Mouse (Mus musculus): Measurements from ENCODE around the gene Daam2. TPM values are rescaled to one million over a fixed set of nuclear protein-coding genes. Genes with fewer than 3 reads are reported as not detected.
"Not testable (repeated sequence)": the region's sequence is repeated elsewhere in the genome, so short reads cannot be mapped to it uniquely, and the experiment has no call there.

Daam2 gene
- polyA plus RNA-seq, 1 experiment from 2014 or later = 0.82 TPM

DNA sequence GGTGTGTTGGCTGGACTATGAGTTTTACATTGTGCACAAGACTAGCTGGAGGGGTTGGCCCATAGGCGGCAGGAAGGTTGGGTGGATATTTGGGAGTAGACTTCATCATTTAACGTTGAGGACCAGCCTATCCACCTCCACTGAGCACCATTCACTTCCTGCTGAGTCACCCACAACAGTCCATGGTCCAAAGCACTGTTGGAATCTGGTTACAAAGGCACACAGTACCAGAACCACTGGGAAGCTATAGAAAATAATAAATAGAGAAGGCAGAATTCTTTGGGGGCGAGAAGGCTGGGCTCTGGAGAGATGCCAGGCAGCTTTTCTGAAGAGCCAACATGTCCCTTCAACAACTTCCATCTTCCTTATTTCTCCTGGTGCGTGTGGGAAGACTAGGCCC lies 107.8 kb downstream of the Daam2 start:
- Histone ChIP-seq H3K27ac (ENCODE audit: low read depth, low read length) (no peak overlapping the region), H3K4me2 (no peak overlapping the region), H3K27me3 (ENCODE audit: control insufficient read depth, insufficient read depth, low read length) (no peaks in the 10 kb centered on the region), H3K4me1 (ENCODE audit: control insufficient read depth, insufficient read depth, low read length) (no peaks in the 10 kb centered on the region), H3K4me3 (ENCODE audit: low read depth, low read length) (no peak overlapping the region), H3K36me3 (ENCODE audit: control insufficient read depth, insufficient read depth, low read length) (0 out of 2 replicates have a peak, but pooled peaks cover 2% of the 10 kb centered on the region), H3K9ac (ENCODE audit: low read length) (no peak overlapping the region), H3K9me3 (ENCODE audit: control insufficient read depth, low read length) (no peaks in the 10 kb centered on the region)
- ATAC-seq (ENCODE audit: low FRiP score) (no peak), DNase-seq (ENCODE audit: low spot score, missing footprints) (no peak)
- 78% methylated on average over 4 of the region's 4 CpGs for WGBS

DNA sequence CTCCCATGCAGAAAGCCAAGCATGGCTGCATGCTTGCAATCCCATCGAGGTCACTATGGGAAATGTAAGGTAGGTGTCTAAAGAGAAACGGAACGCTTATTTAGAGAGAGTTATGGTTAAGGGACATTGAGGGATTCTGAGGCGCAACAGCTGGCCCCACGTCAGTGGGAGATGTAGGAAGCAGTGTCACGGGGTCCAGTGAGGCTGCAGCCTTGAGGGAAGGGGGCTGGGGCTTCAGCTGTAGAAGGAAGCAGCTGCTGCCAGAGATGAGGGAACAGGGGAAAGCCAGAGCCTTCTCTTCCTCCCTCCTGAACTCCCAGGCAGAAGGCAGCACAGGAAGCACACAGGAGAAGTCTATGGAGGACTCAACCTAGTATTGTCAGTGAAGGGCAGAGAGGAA lies 113.2 kb downstream of the Daam2 start:
- Histone ChIP-seq H3K9me3 (ENCODE audit: control insufficient read depth, low read length) (no peaks in the 10 kb centered on the region), H3K4me3 (ENCODE audit: low read depth, low read length) (no peak overlapping the region), H3K4me1 (ENCODE audit: control insufficient read depth, insufficient read depth, low read length) (no peaks in the 10 kb centered on the region), H3K36me3 (ENCODE audit: control insufficient read depth, insufficient read depth, low read length) (0 out of 2 replicates have a peak, but pooled peaks cover 2% of the 10 kb centered on the region), H3K9ac (ENCODE audit: low read length) (no peak overlapping the region), H3K4me2 (no peak overlapping the region), H3K27ac (ENCODE audit: low read depth, low read length) (no peak overlapping the region), H3K27me3 (ENCODE audit: control insufficient read depth, insufficient read depth, low read length) (no peaks in the 10 kb centered on the region)
- ATAC-seq (ENCODE audit: low FRiP score) (no peak), DNase-seq (ENCODE audit: low spot score, missing footprints) (no peak)
- WGBS = 92% methylated on average over 6 of the region's 6 CpGs

DNA sequence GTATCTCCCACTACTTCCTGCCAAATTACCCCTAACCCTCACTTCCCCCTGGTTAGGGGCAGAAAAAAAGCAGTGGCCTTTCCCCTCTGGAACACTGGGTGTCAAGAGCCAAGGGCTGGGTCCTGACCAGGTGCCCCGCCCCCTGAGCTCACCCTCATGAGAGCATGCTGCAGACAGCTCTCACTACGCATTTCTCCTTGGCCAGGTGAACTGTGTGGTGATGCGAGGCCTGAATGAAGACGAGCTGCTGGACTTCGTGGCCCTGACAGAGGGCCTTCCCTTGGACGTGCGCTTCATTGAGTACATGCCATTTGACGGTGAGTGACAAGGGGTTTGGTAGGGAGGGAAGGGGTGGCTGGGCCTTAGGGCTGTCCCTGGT lies 114.9 kb downstream of the Daam2 start:
- Histone ChIP-seq H3K4me1 (ENCODE audit: control insufficient read depth, insufficient read depth, low read length) (no peaks in the 10 kb centered on the region), H3K4me3 (ENCODE audit: low read depth, low read length) (no peak overlapping the region), H3K4me2 (no peak overlapping the region), H3K27me3 (ENCODE audit: control insufficient read depth, insufficient read depth, low read length) (no peaks in the 10 kb centered on the region), H3K9me3 (ENCODE audit: control insufficient read depth, low read length) (no peaks in the 10 kb centered on the region), H3K27ac (ENCODE audit: low read depth, low read length) (no peak overlapping the region), H3K36me3 (ENCODE audit: control insufficient read depth, insufficient read depth, low read length) (no peaks in the 10 kb centered on the region), H3K9ac (ENCODE audit: low read length) (no peak overlapping the region)
- WGBS = 85% methylated on average over 8 of the region's 8 CpGs
- ATAC-seq (ENCODE audit: low FRiP score) (no peak), DNase-seq (ENCODE audit: low spot score, missing footprints) (no peak)

DNA sequence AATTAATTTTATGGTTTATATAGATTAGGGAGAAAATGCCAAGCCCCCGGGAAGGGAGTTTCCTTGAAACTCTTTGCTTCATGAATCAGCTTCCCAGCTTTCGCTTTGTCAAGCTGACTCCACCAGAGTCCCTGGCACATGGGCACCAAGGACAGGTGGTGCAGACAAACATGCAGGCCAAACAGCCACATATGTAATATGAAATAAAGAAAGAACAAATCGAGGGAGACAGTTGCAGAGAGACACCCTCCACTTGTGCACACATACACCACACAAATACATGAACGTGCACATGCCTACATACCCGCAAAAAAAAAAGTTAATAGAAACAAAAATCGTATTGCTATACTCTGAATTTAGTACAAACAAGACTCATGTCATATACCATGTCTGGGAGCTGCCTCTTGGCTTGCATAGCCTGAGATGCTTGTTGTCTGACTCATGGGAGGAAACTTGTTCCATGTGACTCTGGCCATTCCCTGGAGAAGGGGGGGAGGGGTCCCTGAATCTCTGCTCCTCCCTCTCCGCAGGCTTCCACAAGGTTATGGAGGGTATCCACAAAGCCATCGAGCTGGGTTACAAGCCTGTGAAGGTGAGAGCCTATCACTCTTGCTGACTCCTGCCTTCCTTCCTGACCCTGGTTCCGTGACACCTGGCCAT lies 115.4 kb downstream of the Daam2 start:
- Histone ChIP-seq H3K4me2 (no peak overlapping the region), H3K4me3 (ENCODE audit: low read depth, low read length) (no peak overlapping the region), H3K36me3 (ENCODE audit: control insufficient read depth, insufficient read depth, low read length) (no peaks in the 10 kb centered on the region), H3K27me3 (ENCODE audit: control insufficient read depth, insufficient read depth, low read length) (no peaks in the 10 kb centered on the region), H3K9ac (ENCODE audit: low read length) (no peak overlapping the region), H3K4me1 (ENCODE audit: control insufficient read depth, insufficient read depth, low read length) (no peaks in the 10 kb centered on the region), H3K9me3 (ENCODE audit: control insufficient read depth, low read length) (no peaks in the 10 kb centered on the region), H3K27ac (ENCODE audit: low read depth, low read length) (no peak overlapping the region)
- ATAC-seq (ENCODE audit: low FRiP score) (no peak), DNase-seq (ENCODE audit: low spot score, missing footprints) (no peak)
- 79% methylated on average over 8 of the region's 9 CpGs for WGBS

DNA sequence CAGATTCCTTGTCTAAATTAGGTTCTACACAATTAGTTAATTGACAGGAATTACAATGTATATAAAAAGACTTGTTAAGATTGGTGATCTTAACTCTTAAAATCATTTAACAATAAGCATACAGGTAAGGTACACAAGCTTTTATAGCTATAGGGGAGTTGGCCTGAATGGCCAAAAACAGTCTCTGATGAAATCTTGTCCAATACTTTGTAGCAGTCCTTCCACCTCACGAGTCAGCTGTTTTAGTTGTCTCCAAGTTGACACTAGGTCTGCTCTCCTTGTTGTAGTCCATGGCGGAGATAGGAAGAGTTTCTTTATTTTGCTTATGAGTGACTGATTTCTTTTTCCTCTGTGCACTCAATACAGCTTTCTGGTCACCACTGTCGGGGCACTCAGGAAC lies 121.3 kb downstream of the Daam2 start:
- not testable (repeated sequence) for ATAC-seq (ENCODE audit: low FRiP score); H3K9me3 ChIP-seq (ENCODE audit: control insufficient read depth, low read length); H3K4me2 ChIP-seq; H3K4me3 ChIP-seq (ENCODE audit: low read depth, low read length); H3K27me3 ChIP-seq (ENCODE audit: control insufficient read depth, insufficient read depth, low read length); H3K36me3 ChIP-seq (ENCODE audit: control insufficient read depth, insufficient read depth, low read length); H3K4me1 ChIP-seq (ENCODE audit: control insufficient read depth, insufficient read depth, low read length); H3K27ac ChIP-seq (ENCODE audit: low read depth, low read length); H3K9ac ChIP-seq (ENCODE audit: low read length); DNase-seq (ENCODE audit: low spot score, missing footprints)
- WGBS = 78% methylated on average over 3 of the region's 3 CpGs

DNA sequence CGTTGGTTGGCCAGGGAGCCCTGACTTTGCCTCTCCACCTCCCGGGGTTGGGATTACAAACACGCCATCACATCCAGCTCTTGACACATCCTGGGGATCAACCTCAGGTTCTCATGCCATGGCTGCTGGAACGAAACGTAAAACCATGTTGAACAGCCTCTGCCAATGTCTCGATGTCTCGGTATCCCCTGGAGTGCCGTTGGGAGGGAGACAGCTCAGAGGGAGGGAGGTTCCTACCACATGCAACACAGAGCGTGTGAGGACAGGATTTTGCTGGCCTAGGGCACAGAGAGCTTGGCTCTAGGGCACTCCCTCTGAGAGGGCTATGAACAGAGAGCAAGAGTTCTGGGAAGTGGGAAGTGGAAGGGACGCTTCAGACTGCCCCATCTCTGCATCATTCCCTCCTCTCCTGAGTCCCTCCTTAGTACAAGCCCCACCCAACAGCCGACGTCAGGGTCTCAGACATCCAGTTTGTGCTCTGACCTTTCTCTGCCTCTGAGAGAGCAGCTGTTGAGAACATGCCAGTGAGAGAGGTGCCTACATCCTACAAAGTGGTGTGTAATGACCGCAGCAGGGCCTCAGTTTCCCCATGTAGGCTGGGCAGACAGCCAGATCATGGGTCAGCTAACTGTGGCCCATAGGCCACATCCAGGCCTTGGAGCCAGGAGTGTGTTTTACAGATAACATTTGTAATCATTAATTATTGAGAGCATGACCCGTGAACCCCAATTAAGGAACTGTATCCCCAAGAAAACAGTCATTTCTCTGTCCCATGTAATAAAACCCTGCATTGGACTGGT lies 123.6 kb downstream of the Daam2 start:
- H3K4me2 ChIP-seq = no peak overlapping the region
- DNase-seq (ENCODE audit: low spot score, missing footprints) = no peak
- WGBS = 84% methylated on average over 14 of the region's 14 CpGs
- H3K27ac ChIP-seq (ENCODE audit: low read depth, low read length) = no peak overlapping the region
- H3K4me1 ChIP-seq (ENCODE audit: control insufficient read depth, insufficient read depth, low read length) = no peaks in the 10 kb centered on the region
- H3K9me3 ChIP-seq (ENCODE audit: control insufficient read depth, low read length) = no peaks in the 10 kb centered on the region
- 0 out of 2 replicates have a peak, but pooled peaks have one; percentile 27 for ATAC-seq (ENCODE audit: low FRiP score)
- no peaks in the 10 kb centered on the region for H3K27me3 ChIP-seq (ENCODE audit: control insufficient read depth, insufficient read depth, low read length)
- no peak overlapping the region for H3K4me3 ChIP-seq (ENCODE audit: low read depth, low read length)
- no peak overlapping the region for H3K9ac ChIP-seq (ENCODE audit: low read length)
- no peaks in the 10 kb centered on the region; the same call in 1 of the 2 replicates for H3K36me3 ChIP-seq (ENCODE audit: control insufficient read depth, insufficient read depth, low read length)

DNA sequence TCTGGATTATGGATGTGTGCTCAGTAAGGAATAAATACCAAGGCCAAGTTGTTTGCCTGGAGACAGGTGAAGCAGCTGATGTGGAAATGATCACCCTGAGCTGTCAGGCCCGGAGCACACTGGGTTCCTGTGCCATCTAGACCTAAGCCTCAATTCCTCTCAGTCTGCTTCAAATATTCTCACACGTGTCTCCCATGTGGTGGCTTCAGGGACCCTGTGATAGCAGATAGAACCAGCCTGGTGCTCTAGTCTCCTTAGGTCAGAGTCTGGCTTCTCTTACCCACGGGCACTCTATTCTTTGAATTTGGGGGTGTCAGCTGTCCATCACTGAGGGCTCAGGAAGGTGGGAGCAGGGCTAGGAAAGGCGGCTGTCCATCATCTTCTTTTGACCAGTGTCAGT lies 124.4 kb downstream of the Daam2 start:
- Histone ChIP-seq H3K27ac (ENCODE audit: low read depth, low read length) (no peak overlapping the region), H3K9ac (ENCODE audit: low read length) (no peak overlapping the region), H3K4me3 (ENCODE audit: low read depth, low read length) (no peak overlapping the region), H3K4me1 (ENCODE audit: control insufficient read depth, insufficient read depth, low read length) (no peaks in the 10 kb centered on the region), H3K27me3 (ENCODE audit: control insufficient read depth, insufficient read depth, low read length) (no peaks in the 10 kb centered on the region), H3K9me3 (ENCODE audit: control insufficient read depth, low read length) (no peaks in the 10 kb centered on the region), H3K4me2 (no peak overlapping the region), H3K36me3 (ENCODE audit: control insufficient read depth, insufficient read depth, low read length) (no peaks in the 10 kb centered on the region; the same call in 1 of the 2 replicates)
- DNase-seq (ENCODE audit: low spot score, missing footprints) (no peak), ATAC-seq (ENCODE audit: low FRiP score) (no peak)
- 93% methylated on average over 4 of the region's 4 CpGs for WGBS

DNA sequence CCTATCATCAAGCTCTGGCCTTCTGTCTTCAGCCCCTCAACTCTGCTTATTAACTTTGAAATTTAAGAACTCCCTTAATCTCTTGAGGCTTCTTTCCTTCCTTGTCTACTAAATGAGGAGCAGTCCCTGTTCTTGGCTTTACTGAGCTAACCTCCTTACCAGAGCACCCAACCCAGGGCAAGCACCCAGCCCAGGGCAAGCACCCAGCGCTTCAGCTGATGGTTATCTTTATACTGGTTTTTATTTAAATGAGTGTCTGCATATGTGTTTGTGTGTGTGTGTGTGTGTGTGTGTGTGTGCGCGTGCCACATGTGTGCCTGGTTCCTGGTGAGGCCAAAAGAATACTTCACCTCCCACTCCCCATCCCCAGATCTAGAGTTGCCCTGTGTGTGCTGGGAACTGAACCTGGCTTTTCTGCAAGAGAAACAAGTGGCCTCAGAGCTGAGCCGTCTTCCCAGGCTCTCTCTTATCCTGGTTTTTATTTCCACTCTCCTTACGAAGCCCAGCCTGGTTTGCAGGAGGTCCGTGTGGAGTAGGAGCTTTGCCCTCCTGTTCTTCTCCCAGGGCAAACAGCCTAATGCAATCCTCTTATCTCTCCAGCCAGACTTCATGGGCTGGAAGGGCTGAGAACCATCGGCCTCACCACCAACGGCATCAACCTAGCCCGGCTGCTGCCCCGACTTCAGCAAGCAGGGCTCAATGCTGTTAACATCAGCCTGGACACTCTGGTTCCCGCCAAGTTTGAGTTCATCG lies 125.1 kb downstream of the Daam2 start:
- H3K36me3 ChIP-seq (ENCODE audit: control insufficient read depth, insufficient read depth, low read length) = no peaks in the 10 kb centered on the region; the same call in 1 of the 2 replicates
- no peak overlapping the region for H3K4me2 ChIP-seq
- no peak for DNase-seq (ENCODE audit: low spot score, missing footprints)
- H3K9ac ChIP-seq (ENCODE audit: low read length) = no peak overlapping the region
- H3K4me3 ChIP-seq (ENCODE audit: low read depth, low read length) = no peak overlapping the region
- no peak for ATAC-seq (ENCODE audit: low FRiP score)
- no peaks in the 10 kb centered on the region for H3K4me1 ChIP-seq (ENCODE audit: control insufficient read depth, insufficient read depth, low read length)
- no peak overlapping the region for H3K27ac ChIP-seq (ENCODE audit: low read depth, low read length)
- no peaks in the 10 kb centered on the region for H3K9me3 ChIP-seq (ENCODE audit: control insufficient read depth, low read length)
- 85% methylated on average over 12 of the region's 12 CpGs for WGBS
- H3K27me3 ChIP-seq (ENCODE audit: control insufficient read depth, insufficient read depth, low read length) = no peaks in the 10 kb centered on the region

DNA sequence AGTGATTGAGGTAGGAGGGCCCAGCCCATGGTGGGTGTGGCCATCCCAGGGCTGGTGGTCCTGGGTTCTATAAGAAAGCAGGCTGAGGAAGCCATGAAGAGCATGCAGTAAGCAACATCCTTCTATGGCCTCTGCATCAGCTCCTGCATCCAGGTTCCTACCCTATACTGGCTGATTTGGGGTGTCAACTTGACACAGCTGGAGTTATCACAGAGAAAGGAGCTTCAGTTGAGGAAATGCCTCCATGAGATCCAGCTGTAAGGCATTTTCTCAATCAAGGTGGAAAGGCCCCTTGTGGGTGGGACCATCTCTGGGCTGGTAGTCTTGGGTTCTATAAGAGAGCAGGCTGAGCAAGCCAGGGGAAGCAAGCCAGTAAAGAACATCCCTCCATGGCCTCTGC lies 126.8 kb downstream of the Daam2 start:
- not testable (repeated sequence) for H3K9ac ChIP-seq (ENCODE audit: low read length); H3K27me3 ChIP-seq (ENCODE audit: control insufficient read depth, insufficient read depth, low read length); DNase-seq (ENCODE audit: low spot score, missing footprints); H3K4me3 ChIP-seq (ENCODE audit: low read depth, low read length); ATAC-seq (ENCODE audit: low FRiP score); H3K36me3 ChIP-seq (ENCODE audit: control insufficient read depth, insufficient read depth, low read length); H3K9me3 ChIP-seq (ENCODE audit: control insufficient read depth, low read length); H3K27ac ChIP-seq (ENCODE audit: low read depth, low read length); H3K4me1 ChIP-seq (ENCODE audit: control insufficient read depth, insufficient read depth, low read length); H3K4me2 ChIP-seq

Measured in midbrain, embryonic 11.5 days (tissue).